Mouse (Mus musculus): ENCODE data around the gene Cpne7.

Cpne7 gene

GRCm38 (mm10) chr8:123157888-123158465 lies 40.8 kb downstream of the Cpne7 start, which contains the start of gene Sult5a1:
Gene Sult5a1 (minus strand): TSS chr8:123158315.
- intact Hi-C loops (cut with DNase I): loop anchor here (5.0 kb wide), 1 partner anchor 51 kb away; no protein-coding TSS in a partner anchor

GRCm38 (mm10) chr8:123181391-123181790 lies 64.2 kb downstream of the Cpne7 start:
- intact Hi-C loops (cut with DNase I): no loop called here

Small RNA genes within 50 kb of the gene (microRNA-seq; reads per million reads assigned to microRNA genes)
- gene Mir7079: 0 reads per million in 2 experiments
- 1.8 to 4.6 reads per million in 2 experiments for gene Mir7080

Measured in adrenal gland (tissue).